Mouse (Mus musculus) ES-E14 (cell line): Measurements from ENCODE around the gene Skap2. TPM values are rescaled to one million over a fixed set of nuclear protein-coding genes. Genes with fewer than 3 reads are reported as not detected.

ENCODE experiments used
- DNase-seq: peaks from one replicate; pipeline ENCODE4 v3.0.0-alpha.2; 2013; ENCODE audit warnings: low read depth, low spot score
- H3K27ac ChIP-seq: 2 replicates; pipeline ENCODE4 v1.5.1; 2012; ENCODE audit warnings: low read depth, mild to moderate bottlenecking, low read length, moderate library complexity, mixed read lengths; ENCODE audit not compliant: poor library complexity, insufficient read depth, severe bottlenecking
- H3K36me3 ChIP-seq: 2 replicates; pipeline ENCODE4 v1.6.1; 2012; ENCODE audit warnings: mild to moderate bottlenecking, low read length, moderate library complexity, mixed read lengths; ENCODE audit not compliant: control insufficient read depth, poor library complexity, insufficient read depth, severe bottlenecking
- H3K4me1 ChIP-seq, 2 experiments: fragments of 150-350 bp in 1 of 2; sonication (generic) in 1 of 2; 2 replicates each; pipeline ENCODE4 v1.6.1; 2012; ENCODE audit warnings: low read length in 2 of 2, mild to moderate bottlenecking in 1 of 2, mixed read lengths in 1 of 2; ENCODE audit not compliant: control insufficient read depth in 2 of 2, insufficient read depth in 2 of 2, poor library complexity in 1 of 2
- H3K4me3 ChIP-seq, 2 experiments: fragments of 150-350 bp in 1 of 2; sonication (generic) in 1 of 2; 2 replicates each; pipeline ENCODE4 v1.5.1; 2012; ENCODE audit warnings: low read length in 2 of 2, low read depth in 1 of 2, mild to moderate bottlenecking in 1 of 2, mixed read lengths in 1 of 2; ENCODE audit not compliant: insufficient read depth in 1 of 2, poor library complexity in 1 of 2, severe bottlenecking in 1 of 2
- H3K9ac ChIP-seq: 2 replicates; pipeline ENCODE4 v1.6.1; 2012; ENCODE audit warnings: low read depth, mild to moderate bottlenecking, low read length, mixed read lengths; ENCODE audit not compliant: poor library complexity, insufficient read depth, severe bottlenecking
- H3K9me3 ChIP-seq: fragments of 150-350 bp; sonication (generic); 2 replicates; pipeline ENCODE4 v1.6.1; 2012; ENCODE audit warnings: low read depth, mild to moderate bottlenecking, low read length; ENCODE audit not compliant: control insufficient read depth, insufficient read depth
- CHD2 ChIP-seq: IDR thresholded peaks from 2 replicates; pipeline ENCODE4 v1.6.1; 2014; ENCODE audit warnings: mild to moderate bottlenecking, low read depth, low read length, inconsistent platforms
- HCFC1 ChIP-seq: IDR thresholded peaks from 2 replicates; pipeline ENCODE4 v1.6.1; 2012; ENCODE audit warnings: low read length, inconsistent platforms, borderline replicate concordance; ENCODE audit not compliant: insufficient read depth
- MAFK ChIP-seq: IDR thresholded peaks from 2 replicates; pipeline ENCODE4 v1.6.1; 2014; ENCODE audit warnings: mild to moderate bottlenecking, low read depth, low read length, inconsistent platforms; ENCODE audit not compliant: insufficient read depth
- ZC3H11A ChIP-seq: IDR thresholded peaks from 2 replicates; pipeline ENCODE4 v1.6.1; 2012; ENCODE audit warnings: low read depth, mild to moderate bottlenecking, inconsistent platforms, low read length, borderline replicate concordance
- ZNF384 ChIP-seq: IDR thresholded peaks from 2 replicates; pipeline ENCODE4 v1.6.1; 2012; ENCODE audit warnings: low read depth, low read length, inconsistent platforms
- in situ Hi-C, 2 experiments: fragments of 600-800 bp; cut with MboI; formaldehyde crosslinking; loops; one replicate each; pipeline ENCODE4 v1.15.1; 2025; ENCODE audit warnings: low sequenced_read_pairs in 2 of 2, inconsistent platforms in 1 of 2; ENCODE audit not compliant: unreplicated experiment in 2 of 2
- total RNA-seq: library from RNA; depleted of rRNA; stranded (reverse); fragments of 300-350 nt; gene quantifications from 2 replicates; pipeline ENCODE4 v1.2.3, GENCODE M21; 2012

Skap2 gene
- total RNA-seq, 1 experiment: 25.1 TPM

DNA sequence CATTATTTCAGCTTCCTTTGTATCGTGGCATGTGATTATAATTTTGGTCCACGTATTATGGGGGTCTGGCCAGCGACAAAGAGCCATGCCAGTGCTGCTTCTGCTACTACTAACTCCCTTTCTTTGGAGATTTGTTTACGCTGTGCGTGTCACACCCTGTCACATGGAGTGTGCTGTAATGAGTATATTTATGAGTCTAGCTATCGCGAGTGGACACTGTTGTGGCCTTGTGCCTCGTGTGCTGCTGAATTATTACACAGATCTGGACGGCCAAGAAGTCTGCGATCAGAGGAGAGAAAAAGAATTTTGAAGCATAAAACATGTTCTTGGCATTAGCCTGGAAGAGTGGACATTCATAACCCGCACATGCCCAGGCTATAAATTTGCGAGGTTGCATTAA lies 37.7 kb upstream of the Skap2 start:
- Histone ChIP-seq H3K4me3 (no peak overlapping the region), H3K27ac (no peak overlapping the region), H3K9ac (no peak overlapping the region), H3K36me3 (no peaks in the 10 kb centered on the region), H3K4me1 (no peaks in the 10 kb centered on the region), H3K9me3 (no peaks in the 10 kb centered on the region)
- in situ Hi-C loops: no loop called here
- DNase-seq: no peak
- TF ChIP-seq ZC3H11A: no peak
- TF ChIP-seq HCFC1: no peak
- TF ChIP-seq MAFK: no peak
- no peak for TF ChIP-seq CHD2
- no peak for TF ChIP-seq ZNF384

DNA sequence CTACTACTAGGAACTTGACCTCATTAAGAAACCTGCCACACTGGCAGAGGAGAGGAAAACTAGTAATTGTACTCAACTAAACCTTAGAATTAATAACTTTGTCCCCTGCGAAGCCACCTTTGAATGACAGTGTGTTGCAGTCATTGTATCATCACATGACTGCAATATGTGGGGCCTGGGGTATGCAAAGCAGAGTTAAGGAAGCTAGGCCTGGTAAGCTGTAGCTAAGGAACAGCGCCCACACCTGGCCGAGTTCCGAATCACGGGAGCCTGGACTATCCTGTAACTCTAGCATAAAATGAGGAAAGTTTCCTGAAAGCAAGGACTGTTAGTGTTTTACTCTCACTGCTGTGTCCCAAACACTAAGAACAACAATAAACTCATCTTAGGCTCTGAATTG lies 33.2 kb upstream of the Skap2 start:
- no peak overlapping the region for H3K27ac ChIP-seq
- H3K9me3 ChIP-seq: no peaks in the 10 kb centered on the region
- H3K9ac ChIP-seq: no peak overlapping the region
- H3K36me3 ChIP-seq: no peaks in the 10 kb centered on the region
- in situ Hi-C loops: no loop called here
- DNase-seq: peak; percentile 44
- H3K4me1 ChIP-seq: no peaks in the 10 kb centered on the region
- no peak for TF ChIP-seq HCFC1
- 0 out of 2 replicates have a peak, but pooled peaks have one; percentile 33 for TF ChIP-seq ZC3H11A
- TF ChIP-seq MAFK: no peak
- TF ChIP-seq CHD2: no peak
- no peak for TF ChIP-seq ZNF384
- H3K4me3 ChIP-seq: no peak overlapping the region

DNA sequence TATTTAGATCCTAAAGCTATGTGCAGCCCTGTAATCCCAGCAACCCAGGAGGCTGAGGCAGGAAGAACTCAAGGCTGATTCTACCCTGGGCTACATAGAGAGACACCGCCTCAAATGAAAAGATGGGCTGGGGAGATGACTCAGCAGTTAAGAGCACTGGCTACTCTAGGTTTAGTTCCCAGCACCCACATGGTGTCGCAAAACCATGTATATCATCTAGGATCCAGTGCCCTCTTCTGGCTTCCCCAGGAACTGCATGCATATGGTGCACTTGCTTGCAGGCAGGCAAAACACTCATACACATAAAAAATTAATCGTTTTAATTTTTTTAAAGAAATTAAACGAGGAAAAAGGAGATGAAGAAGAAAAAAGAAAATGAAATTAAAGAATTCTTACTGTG lies 23.7 kb upstream of the Skap2 start:
- DNase-seq: peak; percentile 77
- TF ChIP-seq HCFC1 (peak; percentile 56; the same call in 1 of the 2 replicates), ZC3H11A (peak; percentile 79), MAFK (peak; percentile 99), ZNF384 (no peak), CHD2 (no peak)
- H3K27ac ChIP-seq: peak overlapping the region; percentile 56

DNA sequence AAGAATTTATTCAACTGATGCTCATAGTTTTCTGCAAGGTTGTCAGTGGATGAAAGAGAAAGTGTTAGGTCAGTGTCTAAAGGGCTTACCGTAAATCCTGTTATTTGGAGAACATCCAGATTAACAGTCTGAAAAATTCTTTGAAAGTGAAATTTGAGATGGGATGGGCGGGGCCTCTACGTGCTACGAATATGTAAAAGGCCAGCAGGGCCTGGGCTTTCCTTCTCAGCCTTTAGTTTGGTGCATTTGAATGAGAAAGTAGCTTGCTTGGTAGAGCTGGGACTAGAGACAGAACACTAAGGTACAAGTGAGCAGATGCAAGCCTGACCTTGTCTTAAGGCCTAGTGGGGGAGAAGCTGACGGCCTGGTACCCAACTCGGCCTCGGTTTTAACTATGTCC lies 18.8 kb upstream of the Skap2 start:
- H3K4me1 ChIP-seq: peaks cover 9 to 12% of the 10 kb centered on the region in 2 experiments; a peak in 3 of 4 replicates
- in situ Hi-C loops: no loop called here
- no peak overlapping the region for H3K4me3 ChIP-seq
- H3K36me3 ChIP-seq: no peaks in the 10 kb centered on the region
- no peak overlapping the region; the same call in 1 of the 2 replicates for H3K9ac ChIP-seq
- DNase-seq: no peak
- peak overlapping the region; percentile 58; the same call in 1 of the 2 replicates for H3K27ac ChIP-seq
- no peaks in the 10 kb centered on the region for H3K9me3 ChIP-seq
- TF ChIP-seq ZC3H11A (no peak), HCFC1 (no peak), CHD2 (no peak), ZNF384 (no peak), MAFK (no peak)

More for the DNA sequence above, 23.7 kb upstream of the Skap2 start:
- Histone ChIP-seq H3K9me3 (no peaks in the 10 kb centered on the region), H3K4me1 (peaks cover 5 to 10% of the 10 kb centered on the region in 2 experiments; a peak in 3 of 4 replicates), H3K36me3 (no peaks in the 10 kb centered on the region), H3K4me3 (no peak overlapping the region), H3K9ac (peak overlapping the region; percentile 2; the same call in 1 of the 2 replicates)
- in situ Hi-C loops: no loop called here
